Mouse (Mus musculus): Measurements from ENCODE around the gene Adam15.

DNA sequence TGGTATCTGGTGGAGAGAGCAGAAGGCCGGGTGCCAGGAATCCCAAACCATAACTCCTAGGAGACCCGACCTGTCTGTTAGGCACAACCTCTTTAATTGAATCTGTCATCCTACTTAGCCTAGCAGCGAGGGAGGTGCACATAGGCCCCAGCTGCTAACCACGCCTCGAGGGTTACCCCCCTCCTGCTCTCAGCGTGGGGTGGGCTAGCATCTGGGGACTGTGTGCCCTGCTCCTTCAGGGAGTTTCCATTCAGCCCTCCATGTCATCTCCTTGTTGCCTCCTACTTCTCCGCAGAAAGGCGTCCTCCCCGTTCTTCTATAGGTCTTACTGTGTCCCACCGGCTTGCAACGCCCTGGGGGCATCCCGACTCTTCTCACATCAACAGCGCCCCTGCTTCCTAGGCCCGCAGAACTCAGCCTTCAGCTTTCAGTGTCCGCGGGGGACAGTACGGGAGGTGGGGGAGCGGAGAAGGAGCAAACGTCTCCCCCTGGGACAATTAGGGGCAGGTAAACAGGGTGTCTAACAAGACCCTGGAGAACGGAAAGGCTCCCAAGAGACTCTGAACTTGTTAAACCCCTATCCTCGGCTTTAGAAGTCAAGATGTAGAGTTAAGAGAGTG is 30.7 kb downstream of the Adam15 start:
- no peak for TF ChIP-seq POLR2A (IDR thresholded peaks at IDR 0.05; ENCODE audit: low read depth, low read length)
- no peak for TF ChIP-seq CTCF (IDR thresholded peaks at IDR 0.05; ENCODE audit: extremely low read depth, insufficient read depth, insufficient read length, insufficient replicate concordance)
